ENCODE assay signal across 25 mouse cellular contexts in the genomic region with DNA sequence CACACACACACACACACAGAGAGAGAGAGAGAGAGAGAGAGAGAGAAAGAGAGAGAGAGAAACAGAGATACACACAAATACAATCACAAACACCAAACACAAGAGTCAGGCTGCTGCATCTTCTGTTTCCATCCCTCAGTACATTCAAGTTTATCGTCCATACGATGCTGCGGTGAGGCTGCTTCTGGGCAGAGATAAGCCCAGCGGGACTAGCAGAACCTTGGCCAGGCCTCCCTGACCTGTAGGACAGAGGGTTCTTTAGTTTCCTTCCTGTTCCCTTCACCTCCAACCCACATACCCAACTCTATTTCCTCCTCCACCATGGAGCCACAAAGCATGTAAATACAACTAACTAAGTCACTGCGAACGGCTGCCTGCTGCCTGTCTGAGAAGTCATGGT. TPM values are rescaled to one million over a fixed set of nuclear protein-coding genes. Genes with fewer than 3 reads are reported as not detected.
DNase-seq lines count a peak whose midpoint lies in the region; ATAC-seq and TF ChIP-seq lines count a peak whose summit lies in the region.
"Had no signal": no experiment of that assay in that cellular context is flagged by ENCODE, and none has a peak within 500 bp of the region (broad histone marks: within the 10 kb centered on the region; RNA-seq: fewer than 3 reads in every experiment).

No protein-coding gene starts in this region.

- TF ChIP-seq CTCF in liver, postnatal 0 days (IDR thresholded peaks at IDR 0.05; ENCODE audit: low read depth), result no peak

- no peaks in the 10 kb centered on the region for H3K27me3 ChIP-seq in heart, embryonic 10.5 days (ENCODE audit: insufficient read depth, poor library complexity, severe bottlenecking)
- no peaks in the 10 kb centered on the region for H3K27me3 ChIP-seq in liver, embryonic 11.5 days (replicated peaks; ENCODE audit: control insufficient read depth, insufficient read depth, low read length)
- no peaks in the 10 kb centered on the region for H3K27me3 ChIP-seq in liver, postnatal 0 days (ENCODE audit: insufficient read depth, low read length)
- H3K27me3 ChIP-seq in forebrain, embryonic 12.5 days, result no peaks in the 10 kb centered on the region
- H3K27me3 ChIP-seq: embryonic facial prominence, embryonic 13.5 days; heart, embryonic 15.5 days; neural tube, embryonic 15.5 days had no signal

- peaks cover 29% of the 10 kb centered on the region for H3K4me1 ChIP-seq in heart, embryonic 10.5 days
- peaks cover 46% of the 10 kb centered on the region for H3K4me1 ChIP-seq in liver, embryonic 11.5 days (replicated peaks; ENCODE audit: control insufficient read depth, insufficient read depth, low read length)
- peaks cover 41% of the 10 kb centered on the region for H3K4me1 ChIP-seq in liver, postnatal 0 days (ENCODE audit: insufficient read depth)
- H3K4me1 ChIP-seq in forebrain, embryonic 12.5 days, result peaks cover 2% of the 10 kb centered on the region; the same call in 1 of the 2 replicates
- H3K4me1 ChIP-seq: neural tube, embryonic 15.5 days had no signal

- no peak overlapping the region for H3K27ac ChIP-seq in heart, embryonic 10.5 days
- H3K27ac ChIP-seq in liver, embryonic 11.5 days (ENCODE audit: low read depth, low read length), result peak overlapping the region; percentile 53
- H3K27ac ChIP-seq in liver, postnatal 0 days (ENCODE audit: low read depth), result peak overlapping the region; percentile 55
- no peak overlapping the region for H3K27ac ChIP-seq in forebrain, embryonic 12.5 days
- H3K27ac ChIP-seq: embryonic facial prominence, embryonic 13.5 days; heart, embryonic 15.5 days; hindbrain, embryonic 10.5 days; layer of hippocampus, adult 2 months; macrophage; neural tube, embryonic 15.5 days had no signal

- WGBS in heart, embryonic 10.5 days, result 79% methylated on average over 6 of the region's 6 CpGs
- 58% methylated on average over 6 of the region's 6 CpGs for WGBS in liver, embryonic 11.5 days
- WGBS in liver, postnatal 0 days (ENCODE audit: insufficient replicate concordance), result 35% methylated on average over 6 of the region's 6 CpGs
- 91% methylated on average over 6 of the region's 6 CpGs for WGBS in forebrain, embryonic 12.5 days

- H3K9ac ChIP-seq in liver, embryonic 11.5 days (ENCODE audit: low read depth, low read length), result no peak overlapping the region; the same call in 1 of the 2 replicates
- H3K9ac ChIP-seq in liver, postnatal 0 days (replicated peaks), result no peak overlapping the region
- H3K9ac ChIP-seq in forebrain, embryonic 12.5 days, result no peak overlapping the region
- H3K9ac ChIP-seq: embryonic facial prominence, embryonic 13.5 days; heart, embryonic 15.5 days; neural tube, embryonic 15.5 days had no signal

- no peak overlapping the region for H3K4me3 ChIP-seq in heart, embryonic 10.5 days
- H3K4me3 ChIP-seq in liver, embryonic 11.5 days (ENCODE audit: low read depth, low read length), result no peak overlapping the region
- no peak overlapping the region for H3K4me3 ChIP-seq in liver, postnatal 0 days (ENCODE audit: low read depth, low read length)
- no peak overlapping the region for H3K4me3 ChIP-seq in forebrain, embryonic 12.5 days (replicated peaks)
- H3K4me3 ChIP-seq: embryonic facial prominence, embryonic 13.5 days; heart, embryonic 15.5 days; hindbrain, embryonic 10.5 days; layer of hippocampus, adult 2 months; neural tube, embryonic 15.5 days had no signal

- H3K9me3 ChIP-seq in heart, embryonic 10.5 days, result no peaks in the 10 kb centered on the region
- no peaks in the 10 kb centered on the region for H3K9me3 ChIP-seq in liver, embryonic 11.5 days (ENCODE audit: control insufficient read depth, low read length)
- H3K9me3 ChIP-seq in liver, postnatal 0 days (ENCODE audit: low read length), result no peaks in the 10 kb centered on the region
- H3K9me3 ChIP-seq in forebrain, embryonic 12.5 days, result no peaks in the 10 kb centered on the region
- H3K9me3 ChIP-seq: embryonic facial prominence, embryonic 13.5 days; heart, embryonic 15.5 days; hindbrain, embryonic 10.5 days; neural tube, embryonic 15.5 days had no signal

- TF ChIP-seq EP300 in liver, postnatal 0 days (IDR thresholded peaks at IDR 0.05; ENCODE audit: low read depth), result peak; percentile 82

- no peaks in the 10 kb centered on the region for H3K36me3 ChIP-seq in heart, embryonic 10.5 days
- no peaks in the 10 kb centered on the region for H3K36me3 ChIP-seq in liver, embryonic 11.5 days (ENCODE audit: control insufficient read depth, insufficient read depth, low read length)
- H3K36me3 ChIP-seq in liver, postnatal 0 days (replicated peaks; ENCODE audit: insufficient read depth, low read length), result no peaks in the 10 kb centered on the region
- no peaks in the 10 kb centered on the region for H3K36me3 ChIP-seq in forebrain, embryonic 12.5 days (replicated peaks)
- H3K36me3 ChIP-seq: embryonic facial prominence, embryonic 13.5 days; heart, embryonic 15.5 days; hindbrain, embryonic 10.5 days; neural tube, embryonic 15.5 days had no signal

- no peak overlapping the region for H3K4me2 ChIP-seq in liver, embryonic 11.5 days
- peak overlapping the region; percentile 16; the same call in 1 of the 2 replicates for H3K4me2 ChIP-seq in liver, postnatal 0 days (ENCODE audit: low read depth, low read length)
- no peak overlapping the region for H3K4me2 ChIP-seq in forebrain, embryonic 12.5 days
- H3K4me2 ChIP-seq: embryonic facial prominence, embryonic 13.5 days; heart, embryonic 15.5 days; midbrain, embryonic 11.5 days; neural tube, embryonic 15.5 days had no signal

- peak; percentile 80 for DNase-seq in heart, embryonic 10.5 days (ENCODE audit: low spot score)
- no peak for DNase-seq in heart, postnatal 25 days (ENCODE audit: low spot score)
- DNase-seq in liver, embryonic 11.5 days (ENCODE audit: low spot score), result no peak
- DNase-seq in liver, postnatal 0 days, result peak; percentile 50
- DNase-seq in left cerebral cortex, postnatal 25 days (ENCODE audit: low spot score in 2 of 2), result no peak
- DNase-seq in left cerebral cortex, adult 11 months (ENCODE audit: low spot score), result no peak
- DNase-seq: adrenal gland, postnatal 14 days; cerebellum, adult 11 months; cerebellum, adult 9-11 months; gastrocnemius, postnatal 36 days; kidney, postnatal 25 days; right cerebral cortex, adult 18-20 months had no signal

- intact Hi-C loops in heart, postnatal 25 days (cut with DNase I), result no loop called here
- intact Hi-C loops in left cerebral cortex, postnatal 25 days (cut with DNase I), result no loop called here

- peak; percentile 72 for ATAC-seq in liver, embryonic 11.5 days (replicated peaks; ENCODE audit: low FRiP score)
- ATAC-seq in liver, postnatal 0 days, result peak; percentile 65
- no peak for ATAC-seq in activated CD4-positive, CD25-positive, alpha-beta regulatory T cell, adult 4 months
- no peak for ATAC-seq in forebrain, embryonic 12.5 days (ENCODE audit: low FRiP score)
- ATAC-seq: forebrain, embryonic 16.5 days; hindbrain, embryonic 16.5 days; intestine, embryonic 16.5 days; lung, postnatal 0 days had no signal

RNA-seq across cellular contexts. Expression of a gene that starts 37.7 kb away (rescaled TPM):
- polyA plus RNA-seq in heart, embryonic 10.5 days (2016; fragmentation: Nextera tagmentation; extraction: Ambion mirVana), result 24.4 and 26.3 TPM in 2 replicates
- total RNA-seq in heart, postnatal 25 days (2021), result 100 to 1,000 TPM in 1 of 2 experiments, 10 to 100 TPM in 1; 96.0 to 103 TPM
- polyA plus RNA-seq in liver, embryonic 11.5 days (2014; fragmentation: Nextera tagmentation; extraction: Ambion mirVana), result 33.8 and 40.0 TPM in 2 replicates
- polyA plus RNA-seq in liver, postnatal 0 days (2015; fragmentation: Nextera tagmentation; extraction: Ambion mirVana), result 39.4 and 40.1 TPM in 2 replicates
- total RNA-seq in left cerebral cortex, postnatal 25 days (2021), result 100 to 1,000 TPM; 106 to 119 TPM
- polyA plus RNA-seq in activated CD4-positive, CD25-positive, alpha-beta regulatory T cell, adult 4 months (2017; shearing (Covaris generic)), result 10 to 100 TPM; 34.8 to 59.7 TPM
- 46.7 and 48.8 TPM in 2 replicates for polyA plus RNA-seq in forebrain, embryonic 12.5 days (2016; fragmentation: Nextera tagmentation; extraction: Ambion mirVana)

Comparison
In these comparisons a context has a peak if more than half of its experiments do, and no peak if none do; other contexts are left out.
1. DNase-seq: peak in heart, embryonic 10.5 days (single experiment) and liver, postnatal 0 days (single experiment); none in heart, postnatal 25 days (single experiment), liver, embryonic 11.5 days (single experiment), left cerebral cortex, postnatal 25 days (0 of 2) and left cerebral cortex, adult 11 months (single experiment).
2. H3K27ac ChIP-seq: peak in liver, embryonic 11.5 days (single experiment) and liver, postnatal 0 days (single experiment); none in heart, embryonic 10.5 days (single experiment) and forebrain, embryonic 12.5 days (single experiment).
3. ATAC-seq: peak in liver, embryonic 11.5 days (single experiment) and liver, postnatal 0 days (single experiment); none in activated CD4-positive, CD25-positive, alpha-beta regulatory T cell, adult 4 months (single experiment) and forebrain, embryonic 12.5 days (single experiment).